Mouse (Mus musculus) lung, embryonic 14.5 days (tissue): ENCODE results near the gene Taf9b. TPM values are rescaled to one million over a fixed set of nuclear protein-coding genes. Genes with fewer than 3 reads are reported as not detected.

Source experiments
- ATAC-seq: fragments of 200-750 bp; cut with Nextera tagmentation; 2 replicates; pipeline ENCODE4 v1.8.0; 2017; ENCODE audit warnings: mild to moderate bottlenecking, moderate TSS enrichment, moderate library complexity; ENCODE audit not compliant: insufficient read depth
- DNase-seq: peaks from one replicate; pipeline ENCODE4 v3.0.0-alpha.2; 2015
- H3K27ac ChIP-seq: fragments of 300-500 bp; sonication (generic); 2 replicates; pipeline ENCODE4 v1.5.1; 2014; ENCODE audit warnings: low read depth, mild to moderate bottlenecking, moderate library complexity
- H3K27me3 ChIP-seq: fragments of 300-500 bp; sonication (generic); 2 replicates; pipeline ENCODE4 v1.6.1; 2014; ENCODE audit warnings: low read length, control low read depth; ENCODE audit not compliant: insufficient read depth
- H3K36me3 ChIP-seq: fragments of 300-500 bp; sonication (generic); 2 replicates; pipeline ENCODE4 v1.6.1; 2014; ENCODE audit warnings: control low read depth; ENCODE audit not compliant: insufficient read depth
- H3K4me1 ChIP-seq: fragments of 300-500 bp; sonication (generic); 2 replicates; pipeline ENCODE4 v1.6.1; 2014; ENCODE audit warnings: antibody characterized with exemption, control low read depth; ENCODE audit not compliant: insufficient read depth
- H3K4me2 ChIP-seq: fragments of 300-500 bp; sonication (generic); 2 replicates; pipeline ENCODE4 v1.6.1; 2014; ENCODE audit warnings: mild to moderate bottlenecking
- H3K4me3 ChIP-seq: fragments of 300-500 bp; sonication (generic); 2 replicates; pipeline ENCODE4 v1.5.1; 2014; ENCODE audit warnings: low read depth, low read length
- H3K9ac ChIP-seq: fragments of 300-500 bp; sonication (generic); 2 replicates; pipeline ENCODE4 v1.6.1; 2014
- H3K9me3 ChIP-seq: fragments of 300-500 bp; sonication (generic); 2 replicates; pipeline ENCODE4 v1.6.1; 2016; ENCODE audit warnings: low read depth, low read length, control low read depth
- CTCF ChIP-seq: IDR thresholded peaks from 2 replicates; pipeline ENCODE4 v1.5.1; 2016; ENCODE audit warnings: antibody characterized with exemption, low read depth
- WGBS: fragments of 180-500 bp; shearing (Covaris S2); extraction: QIAGEN DNeasy Blood & Tissue Kit; methylation state at CpG from one replicate; pipeline ENCODE4 v1.1.7; 2014; 5-methylcytosine and 5-hydroxymethylcytosine counted together
- polyA plus RNA-seq: library from polyadenylated mRNA; unstranded; fragments of >200 nt; fragmentation: Nextera tagmentation; extraction: Ambion mirVana; gene quantifications from 2 replicates; pipeline ENCODE4 v1.2.1, GENCODE M21; 2014

The Taf9b gene
- polyA plus RNA-seq, 1 experiment from 2014 or later = 12.8 TPM

DNA sequence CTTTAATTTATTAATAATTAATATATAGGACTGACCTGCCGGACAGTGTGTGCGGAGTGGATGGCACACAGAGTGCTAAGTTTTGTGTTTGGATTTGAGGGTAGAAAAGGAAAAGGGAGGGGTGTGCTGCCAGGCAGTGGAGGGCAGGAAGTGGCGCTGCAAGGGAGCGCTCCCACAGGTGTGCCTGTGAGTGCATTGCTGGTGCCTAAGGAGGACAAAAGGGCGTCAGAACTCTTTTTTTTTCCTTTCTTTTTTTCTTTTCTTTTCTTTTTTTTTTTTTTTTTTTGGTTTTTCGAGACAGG is 49.2 kb downstream of the Taf9b start:
- DNase-seq = no peak
- no peak overlapping the region for H3K27ac ChIP-seq
- H3K9ac ChIP-seq = no peak overlapping the region
- no peaks in the 10 kb centered on the region for H3K4me1 ChIP-seq
- no peaks in the 10 kb centered on the region for H3K27me3 ChIP-seq
- no peaks in the 10 kb centered on the region for H3K9me3 ChIP-seq
- peak; percentile 39; the same call in 1 of the 2 replicates for ATAC-seq
- H3K4me2 ChIP-seq = peak overlapping the region; percentile 50
- TF ChIP-seq CTCF = no peak
- 51% methylated on average over 5 of the region's 6 CpGs for WGBS
- H3K4me3 ChIP-seq = no peak overlapping the region
- H3K36me3 ChIP-seq = no peaks in the 10 kb centered on the region

DNA sequence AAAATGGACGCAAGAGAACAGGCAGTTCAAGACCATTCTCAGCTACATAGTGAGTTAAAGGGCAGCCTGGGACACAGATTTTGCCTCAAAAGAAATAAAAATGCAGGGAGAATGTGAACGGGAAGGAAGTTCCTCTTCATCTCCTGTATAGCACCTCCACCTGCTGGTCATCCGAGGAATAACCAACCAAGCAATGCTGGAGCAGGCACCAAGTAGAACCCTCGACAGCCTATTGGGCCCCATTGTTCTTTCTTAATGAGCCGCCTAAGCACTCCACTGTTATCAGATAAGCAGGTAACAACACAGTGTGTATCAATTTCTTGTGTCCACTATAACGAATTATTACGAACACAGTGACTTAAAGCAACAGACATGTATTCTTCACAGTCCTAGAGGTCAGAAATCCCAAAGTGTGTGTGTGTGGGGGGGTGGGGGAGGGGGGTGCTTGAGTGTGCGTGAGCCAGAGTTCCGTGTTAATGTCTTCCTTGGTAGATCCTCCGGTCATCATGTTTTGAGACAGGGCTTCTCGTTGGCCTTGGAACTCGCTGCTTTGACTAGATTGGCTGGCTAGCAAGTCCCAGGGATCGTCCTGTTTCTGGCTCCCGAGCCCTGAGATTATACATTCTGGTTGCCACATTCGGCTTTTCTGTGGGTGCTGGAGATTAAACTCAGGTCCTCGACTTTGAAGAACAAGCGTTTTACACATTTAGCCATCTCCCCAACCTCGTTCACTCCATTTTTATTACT is 49.7 kb downstream of the Taf9b start:
- no peak overlapping the region for H3K27ac ChIP-seq
- peak overlapping the region; percentile 16; the same call in 1 of the 2 replicates for H3K9ac ChIP-seq
- no peaks in the 10 kb centered on the region for H3K9me3 ChIP-seq
- peak overlapping the region; percentile 50 for H3K4me2 ChIP-seq
- no peaks in the 10 kb centered on the region for H3K27me3 ChIP-seq
- 19% methylated on average over 18 of the region's 18 CpGs for WGBS
- TF ChIP-seq CTCF = peak; percentile 83
- peak overlapping the region; percentile 20; the same call in 1 of the 2 replicates for H3K4me3 ChIP-seq
- ATAC-seq (peak; percentile 93), DNase-seq (peak; percentile 90)
- no peaks in the 10 kb centered on the region for H3K4me1 ChIP-seq
- no peaks in the 10 kb centered on the region for H3K36me3 ChIP-seq

- no peak overlapping the region for H3K4me2 ChIP-seq
- H3K9ac ChIP-seq = no peak overlapping the region
- no peak for DNase-seq
- H3K27me3 ChIP-seq = no peaks in the 10 kb centered on the region
- no peak for ATAC-seq
- TF ChIP-seq CTCF = no peak
- no peak overlapping the region for H3K4me3 ChIP-seq
- H3K27ac ChIP-seq = no peak overlapping the region
- no peaks in the 10 kb centered on the region for H3K9me3 ChIP-seq
- H3K4me1 ChIP-seq = no peaks in the 10 kb centered on the region
- H3K36me3 ChIP-seq = no peaks in the 10 kb centered on the region
- 86% methylated on average over 1 of the region's 1 CpGs for WGBS
Observed at GRCm38 (mm10) chrX:106165089-106165488, 55.9 kb downstream of the Taf9b start.

- no peak overlapping the region for H3K27ac ChIP-seq
- DNase-seq = no peak
- no peaks in the 10 kb centered on the region for H3K27me3 ChIP-seq
- 47% methylated on average over 5 of the region's 5 CpGs for WGBS
- H3K4me3 ChIP-seq = no peak overlapping the region
- H3K4me1 ChIP-seq = no peaks in the 10 kb centered on the region
- H3K9me3 ChIP-seq = no peaks in the 10 kb centered on the region
- TF ChIP-seq CTCF = no peak
- no peak overlapping the region for H3K4me2 ChIP-seq
- H3K36me3 ChIP-seq = no peaks in the 10 kb centered on the region
- no peak overlapping the region for H3K9ac ChIP-seq
- no peak for ATAC-seq
Observed at GRCm38 (mm10) chrX:106164555-106164954, 56.4 kb downstream of the Taf9b start.

- H3K36me3 ChIP-seq = no peaks in the 10 kb centered on the region
- H3K4me3 ChIP-seq = no peak overlapping the region
- 29% methylated on average over 5 of the region's 5 CpGs for WGBS
- TF ChIP-seq CTCF = no peak
- peak; percentile 2 for DNase-seq
- H3K27ac ChIP-seq = no peak overlapping the region
- no peaks in the 10 kb centered on the region for H3K27me3 ChIP-seq
- H3K4me1 ChIP-seq = no peaks in the 10 kb centered on the region
- H3K4me2 ChIP-seq = no peak overlapping the region
- H3K9ac ChIP-seq = no peak overlapping the region
- no peak for ATAC-seq
- H3K9me3 ChIP-seq = no peaks in the 10 kb centered on the region
Observed at GRCm38 (mm10) chrX:106163995-106164394, 57.0 kb downstream of the Taf9b start.

Other genes starting within 250 kb of the Taf9b start
- 62.7 and 63.0 TPM in 2 replicates for gene Magt1, start 209.3 kb downstream of the Taf9b start, polyA plus RNA-seq
- gene Cox7b, start 205.5 kb downstream of the Taf9b start, polyA plus RNA-seq = 327 and 365 TPM in 2 replicates
- 34.4 TPM in 2 replicates for gene Atp7a, start 193.9 kb downstream of the Taf9b start, polyA plus RNA-seq
- gene Tlr13, start 78.0 kb downstream of the Taf9b start, polyA plus RNA-seq = 0.62 and 0.93 TPM in 2 replicates
- 302 and 304 TPM in 2 replicates for gene Pgk1, start 34.1 kb downstream of the Taf9b start, polyA plus RNA-seq
- not detected in 2 replicates for gene Fnd3c2, start 34.2 kb upstream of the Taf9b start, polyA plus RNA-seq